Mouse (Mus musculus) MEL (cell line): ENCODE data around the gene Zxdb. TPM values are rescaled to one million over a fixed set of nuclear protein-coding genes. Genes with fewer than 3 reads are reported as not detected.
"Not testable (repeated sequence)": the region's sequence is repeated elsewhere in the genome, so short reads cannot be mapped to it uniquely, and the experiment has no call there.

ENCODE experiments used
- DNase-seq: peaks from one replicate; pipeline ENCODE4 v3.0.0; 2011; ENCODE audit warnings: low read depth, low spot score
- H3K27ac ChIP-seq: 2 replicates; pipeline ENCODE4 v1.5.1; 2012; ENCODE audit warnings: low read depth, mild to moderate bottlenecking, control low read depth, low read length, moderate library complexity; ENCODE audit not compliant: control insufficient read depth
- H3K27me3 ChIP-seq, 2 experiments: fragments of 150-350 bp in 1 of 2; sonication (generic) in 1 of 2; 2 replicates each; pipeline ENCODE4 v1.6.1; 2012; ENCODE audit warnings: low read length in 2 of 2, mild to moderate bottlenecking in 2 of 2, improper control_type of control experiment in 1 of 2, moderate library complexity in 1 of 2; ENCODE audit not compliant: insufficient read depth in 2 of 2, control insufficient read depth in 1 of 2
- H3K36me3 ChIP-seq, 2 experiments: 2 replicates each; pipeline ENCODE4 v1.6.1; 2012 to 2014; ENCODE audit warnings: low read length in 2 of 2, improper control_type of control experiment in 1 of 2, inconsistent platforms in 1 of 2, mild to moderate bottlenecking in 1 of 2; ENCODE audit not compliant: insufficient read depth in 2 of 2, control insufficient read depth in 1 of 2
- H3K4me1 ChIP-seq, 2 experiments: fragments of 150-350 bp in 1 of 2; sonication (generic) in 1 of 2; 2 replicates each; pipeline ENCODE4 v1.6.1; 2012; ENCODE audit warnings: low read length in 2 of 2, improper control_type of control experiment in 1 of 2, mild to moderate bottlenecking in 1 of 2; ENCODE audit not compliant: insufficient read depth in 2 of 2, control insufficient read depth in 1 of 2
- H3K4me3 ChIP-seq, 2 experiments: fragments of 150-350 bp in 1 of 2; sonication (generic) in 1 of 2; 2 replicates each; pipeline ENCODE4 v1.5.1; 2012; ENCODE audit warnings: low read depth in 2 of 2, low read length in 2 of 2, mild to moderate bottlenecking in 2 of 2, moderate library complexity in 2 of 2, control low read depth in 1 of 2, improper control_type of control experiment in 1 of 2; ENCODE audit not compliant: control insufficient read depth in 1 of 2, insufficient read depth in 1 of 2
- H3K79me2 ChIP-seq: 2 replicates; pipeline ENCODE4 v1.6.1; 2012; ENCODE audit warnings: mild to moderate bottlenecking, low read length, moderate library complexity; ENCODE audit not compliant: control insufficient read depth, poor library complexity, insufficient read depth
- H3K9ac ChIP-seq: 2 replicates; pipeline ENCODE4 v1.6.1; 2012; ENCODE audit warnings: low read depth, mild to moderate bottlenecking, control low read depth, low read length, moderate library complexity; ENCODE audit not compliant: control insufficient read depth, poor library complexity, severe bottlenecking
- H3K9me3 ChIP-seq: fragments of 150-350 bp; sonication (generic); replicated peaks from 2 replicates; pipeline ENCODE4 v1.6.1; 2012; ENCODE audit warnings: mild to moderate bottlenecking, low read length, improper control_type of control experiment, moderate library complexity; ENCODE audit not compliant: insufficient read depth
- SMC3 ChIP-seq: IDR thresholded peaks from 2 replicates; pipeline ENCODE4 v1.6.1; 2011; ENCODE audit warnings: low read depth, low read length, improper control_type of control experiment
- polyA plus RNA-seq, 2 experiments: library from polyadenylated mRNA; stranded (reverse) in 1 of 2; unstranded in 1 of 2; fragments of >175 nt in 1 of 2; fragments of >200 nt in 1 of 2; gene quantifications; 2 replicates each; pipeline versions ENCODE4 v1.2.1 to v1.2.4; 2012; ENCODE audit warnings: low replicate concordance in 2 of 2, low read depth in 1 of 2; ENCODE audit not compliant: insufficient read length in 2 of 2, insufficient read depth in 1 of 2, missing spikeins in 1 of 2
- total RNA-seq: library from RNA; depleted of rRNA; stranded (reverse); fragments of 300-350 nt; gene quantifications from 2 replicates; pipeline ENCODE4 v1.2.3, GENCODE M21; 2012

Gene Zxdb
- total and polyA plus RNA-seq, 3 experiments: 2.0 to 4.6 TPM; not detected in 1

DNA sequence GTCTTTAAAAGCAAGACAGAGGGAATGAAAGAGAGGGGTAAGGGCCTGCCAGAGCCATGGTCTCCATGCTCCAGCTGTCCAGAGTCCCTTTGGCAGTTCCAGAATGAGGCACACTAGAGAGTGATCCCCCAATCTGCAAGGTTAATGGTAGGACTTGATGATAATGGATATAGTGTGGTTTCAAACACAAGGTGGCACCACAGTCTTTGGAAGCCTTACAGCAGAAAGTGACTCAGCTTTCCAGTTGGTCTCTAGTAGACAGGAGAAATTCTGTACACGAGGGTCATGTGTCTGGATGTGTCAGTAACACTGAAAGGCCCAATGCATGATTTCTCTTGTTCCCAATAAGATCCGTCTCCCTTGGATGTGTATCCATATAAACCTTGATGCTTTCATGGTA, 42.8 kb upstream of the Zxdb start:
- H3K9me3 ChIP-seq, H3K9ac ChIP-seq, H3K27me3 ChIP-seq, H3K27ac ChIP-seq, H3K36me3 ChIP-seq, DNase-seq, H3K4me1 ChIP-seq, H3K4me3 ChIP-seq, H3K79me2 ChIP-seq: not testable (repeated sequence)

DNA sequence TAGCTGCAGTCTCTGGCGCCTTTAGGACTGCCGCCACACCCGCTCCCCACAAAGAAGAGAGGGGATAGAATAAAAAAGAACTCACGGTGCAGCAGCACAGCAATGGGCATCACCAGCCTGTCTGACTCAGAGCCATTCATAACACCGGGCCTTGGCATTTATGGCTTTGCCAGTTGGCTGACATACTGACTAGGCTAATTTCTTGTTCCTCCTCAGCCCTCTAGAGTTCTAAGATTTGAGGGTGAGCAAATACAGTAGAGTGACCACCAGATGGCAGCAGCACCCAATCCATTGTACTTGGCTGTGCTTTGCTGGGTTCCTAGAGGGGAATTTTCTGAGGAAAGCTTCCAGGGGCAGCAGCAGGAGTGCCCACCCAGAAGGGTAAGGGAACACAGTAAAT, 34.8 kb upstream of the Zxdb start:
- not testable (repeated sequence) for H3K79me2 ChIP-seq, H3K27ac ChIP-seq, H3K9ac ChIP-seq, H3K4me3 ChIP-seq, H3K27me3 ChIP-seq, H3K36me3 ChIP-seq, H3K4me1 ChIP-seq, H3K9me3 ChIP-seq, DNase-seq
- TF ChIP-seq SMC3: peak; percentile 21; the same call in 1 of the 2 replicates

DNA sequence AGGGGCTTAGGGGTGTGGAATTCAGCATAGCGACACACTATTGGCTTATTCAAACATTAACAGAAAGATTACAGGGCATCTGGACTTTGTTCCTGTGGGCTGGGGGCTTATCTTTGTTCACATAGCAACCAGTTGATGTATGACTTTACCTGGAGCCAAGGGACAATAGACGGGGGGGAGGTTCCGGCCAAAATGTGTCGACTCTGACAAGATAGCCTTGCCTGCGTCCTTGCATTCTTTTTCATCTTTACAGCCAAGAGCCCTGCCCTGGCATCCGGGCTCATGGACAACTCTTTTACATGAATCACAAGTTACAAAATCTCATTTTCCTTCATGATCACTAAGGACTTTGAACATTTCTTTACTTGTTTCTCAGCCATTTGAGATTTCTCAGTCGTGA, 17.7 kb upstream of the Zxdb start:
- H3K4me3 ChIP-seq, H3K79me2 ChIP-seq, DNase-seq, H3K27ac ChIP-seq, H3K9ac ChIP-seq, H3K36me3 ChIP-seq, H3K4me1 ChIP-seq, H3K9me3 ChIP-seq, H3K27me3 ChIP-seq: not testable (repeated sequence)

DNA sequence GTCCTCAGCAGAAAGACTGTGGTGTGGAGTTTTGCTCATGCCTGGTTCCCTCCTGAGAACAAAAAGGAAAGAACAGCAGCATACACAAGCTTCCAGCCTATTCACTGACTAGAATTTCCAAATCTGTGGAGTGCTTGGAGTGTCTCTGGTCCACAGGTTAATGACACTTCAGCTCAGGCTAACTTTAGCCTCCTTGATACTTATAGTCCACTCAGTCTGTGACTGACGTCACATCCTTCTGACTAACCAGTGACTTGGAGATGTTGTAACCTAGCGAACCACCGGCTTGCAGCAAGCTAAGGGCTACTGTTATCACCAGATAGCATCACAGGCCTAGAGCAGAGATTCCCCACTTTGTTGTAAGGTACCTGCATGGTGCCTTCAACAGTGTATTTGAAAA, 14.6 kb upstream of the Zxdb start:
- not testable (repeated sequence) for H3K27ac ChIP-seq, H3K9ac ChIP-seq, H3K9me3 ChIP-seq, H3K27me3 ChIP-seq, H3K36me3 ChIP-seq, H3K4me3 ChIP-seq, H3K79me2 ChIP-seq, DNase-seq, H3K4me1 ChIP-seq

DNA sequence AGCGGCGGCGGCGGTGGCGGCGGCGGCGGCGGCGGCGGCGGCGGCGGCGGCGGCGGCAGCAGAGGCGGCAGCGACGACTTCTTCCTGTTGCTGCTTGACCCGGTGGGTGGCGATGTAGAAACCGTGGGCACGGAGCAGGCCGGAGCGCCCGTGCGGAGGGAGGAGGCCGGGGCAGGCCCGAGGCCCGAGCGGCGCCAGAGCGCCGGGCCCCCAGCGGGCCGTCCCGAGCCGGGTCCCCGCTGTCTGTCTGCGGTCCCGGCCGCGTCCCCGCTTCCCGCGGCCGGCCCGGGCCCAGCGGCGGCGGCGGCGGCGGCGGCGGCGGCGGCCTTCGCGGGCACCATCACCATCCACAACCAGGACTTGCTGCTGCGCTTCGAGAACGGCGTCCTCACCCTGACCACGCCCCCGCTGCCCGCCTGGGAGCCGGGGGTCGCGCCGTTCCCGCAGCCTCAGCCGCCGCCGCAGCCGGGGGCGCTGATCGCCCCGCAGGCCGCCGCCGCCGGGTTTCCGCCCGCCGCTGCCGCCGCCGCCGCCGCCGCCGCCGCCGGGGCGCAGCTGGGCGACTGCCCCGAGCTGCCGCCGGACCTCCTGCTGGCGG, 702 bp downstream of the Zxdb start:
- H3K27ac ChIP-seq, H3K4me1 ChIP-seq, H3K27me3 ChIP-seq, DNase-seq, H3K4me3 ChIP-seq, H3K9ac ChIP-seq, H3K36me3 ChIP-seq, H3K79me2 ChIP-seq, H3K9me3 ChIP-seq: not testable (repeated sequence)

DNA sequence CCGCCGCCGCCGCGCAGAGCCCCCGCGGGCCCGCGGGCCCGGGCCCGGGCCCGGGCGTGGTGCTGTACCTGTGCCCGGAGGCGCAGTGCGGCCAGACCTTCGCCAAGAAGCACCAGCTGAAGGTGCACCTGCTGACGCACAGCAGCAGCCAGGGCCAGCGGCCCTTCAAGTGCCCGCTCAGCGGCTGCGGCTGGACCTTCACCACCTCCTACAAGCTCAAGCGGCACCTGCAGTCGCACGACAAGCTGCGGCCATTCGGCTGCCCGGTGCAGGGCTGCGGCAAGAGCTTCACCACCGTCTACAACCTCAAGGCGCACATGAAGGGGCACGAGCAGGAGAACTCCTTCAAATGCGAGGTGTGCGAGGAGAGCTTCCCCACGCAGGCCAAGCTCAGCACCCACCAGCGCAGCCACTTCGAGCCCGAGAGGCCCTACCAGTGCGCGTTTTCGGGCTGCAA, 1.3 kb downstream of the Zxdb start:
- H3K36me3 ChIP-seq, H3K4me3 ChIP-seq: not testable (repeated sequence)

More for the DNA sequence above, 1.3 kb downstream of the Zxdb start:
- H3K4me1 ChIP-seq, H3K27ac ChIP-seq, H3K9me3 ChIP-seq, H3K79me2 ChIP-seq, DNase-seq, H3K9ac ChIP-seq, H3K27me3 ChIP-seq: not testable (repeated sequence)
